Mouse (Mus musculus) limb, embryonic 14.5 days (tissue): ENCODE results near the gene Dntt. TPM values are rescaled to one million over a fixed set of nuclear protein-coding genes. Genes with fewer than 3 reads are reported as not detected.

Source experiments
- ATAC-seq: fragments of 200-750 bp; cut with Nextera tagmentation; 2 replicates; pipeline ENCODE4 v1.8.0; 2017; ENCODE audit warnings: low read depth, moderate number of reproducible peaks, moderate TSS enrichment; ENCODE audit not compliant: low FRiP score
- DNase-seq: peaks from one replicate; pipeline ENCODE4 v3.0.0-alpha.2; 2015; ENCODE audit warnings: low spot score
- H3K27ac ChIP-seq: fragments of 300-500 bp; sonication (generic); replicated peaks from 2 replicates; pipeline ENCODE4 v1.5.1; 2014; ENCODE audit warnings: low read depth, mild to moderate bottlenecking, low read length, moderate library complexity, mixed read lengths
- H3K27me3 ChIP-seq: fragments of 300-500 bp; sonication (generic); 2 replicates; pipeline ENCODE4 v1.6.1; 2014; ENCODE audit warnings: low read length, mixed read lengths; ENCODE audit not compliant: control insufficient read depth, insufficient read depth
- H3K36me3 ChIP-seq: fragments of 300-500 bp; sonication (generic); 2 replicates; pipeline ENCODE4 v1.6.1; 2014; ENCODE audit warnings: mild to moderate bottlenecking, low read length, moderate library complexity, mixed read lengths; ENCODE audit not compliant: control insufficient read depth, insufficient read depth
- H3K4me1 ChIP-seq: fragments of 300-500 bp; sonication (generic); 2 replicates; pipeline ENCODE4 v1.6.1; 2014; ENCODE audit warnings: antibody characterized with exemption, low read length, mixed read lengths; ENCODE audit not compliant: control insufficient read depth, insufficient read depth
- H3K4me2 ChIP-seq: fragments of 300-500 bp; sonication (generic); replicated peaks from 2 replicates; pipeline ENCODE4 v1.6.1; 2014; ENCODE audit warnings: low read depth, mild to moderate bottlenecking, low read length, moderate library complexity; ENCODE audit not compliant: severe bottlenecking
- H3K4me3 ChIP-seq: fragments of 300-500 bp; sonication (generic); replicated peaks from 2 replicates; pipeline ENCODE4 v1.5.1; 2014; ENCODE audit warnings: low read length
- H3K9ac ChIP-seq: fragments of 300-500 bp; sonication (generic); 2 replicates; pipeline ENCODE4 v1.6.1; 2014; ENCODE audit warnings: mild to moderate bottlenecking, low read depth, low read length, moderate library complexity; ENCODE audit not compliant: severe bottlenecking
- H3K9me3 ChIP-seq: fragments of 300-500 bp; sonication (generic); 2 replicates; pipeline ENCODE4 v1.6.1; 2016; ENCODE audit warnings: low read length; ENCODE audit not compliant: control insufficient read depth
- POLR2A ChIP-seq: fragments of 200-500 bp; IDR thresholded peaks from 2 replicates; pipeline ENCODE4 v1.8.0; 2012; ENCODE audit warnings: inconsistent platforms, mild to moderate bottlenecking, moderate library complexity, borderline replicate concordance; ENCODE audit not compliant: insufficient read depth, insufficient read length; ENCODE audit errors: extremely low read depth
- WGBS: fragments of 180-500 bp; shearing (Covaris S2); extraction: QIAGEN DNeasy Blood & Tissue Kit; methylation state at CpG from one replicate; pipeline ENCODE4 v1.1.7; 2014; 5-methylcytosine and 5-hydroxymethylcytosine counted together
- polyA plus RNA-seq, 2 experiments: library from polyadenylated mRNA; depleted of rRNA in 1 of 2; stranded (reverse) in 1 of 2; unstranded in 1 of 2; fragments of >200 nt; fragmentation: Nextera tagmentation in 1 of 2; extraction: Ambion mirVana in 1 of 2; gene quantifications; 2 replicates each; pipeline versions ENCODE4 v1.2.1 to v1.2.3; 2012 to 2014

The Dntt gene
- polyA plus RNA-seq, 2 experiments = not detected

- no peaks in the 10 kb centered on the region for H3K4me1 ChIP-seq
- H3K36me3 ChIP-seq = no peaks in the 10 kb centered on the region
- H3K27me3 ChIP-seq = no peaks in the 10 kb centered on the region
- no peak overlapping the region for H3K9ac ChIP-seq
- no peak overlapping the region for H3K4me3 ChIP-seq
- ATAC-seq (no peak), DNase-seq (no peak)
- TF ChIP-seq POLR2A = no peak
- H3K27ac ChIP-seq = no peak overlapping the region
- WGBS = 83% methylated on average over 4 of the region's 4 CpGs
- H3K4me2 ChIP-seq = no peak overlapping the region
- H3K9me3 ChIP-seq = no peaks in the 10 kb centered on the region
Measured at GRCm38 (mm10) chr19:41022244-41022643, 6.8 kb upstream of the Dntt start.

GRCm38 (mm10) chr19:41026551-41026950, 2.5 kb upstream of the Dntt start:
- Histone ChIP-seq H3K36me3 (no peaks in the 10 kb centered on the region), H3K4me2 (no peak overlapping the region), H3K4me1 (no peaks in the 10 kb centered on the region), H3K27ac (no peak overlapping the region), H3K4me3 (no peak overlapping the region), H3K9me3 (no peaks in the 10 kb centered on the region), H3K27me3 (no peaks in the 10 kb centered on the region), H3K9ac (no peak overlapping the region)
- WGBS = 88% methylated on average over 8 of the region's 8 CpGs
- no peak for TF ChIP-seq POLR2A
- DNase-seq (no peak), ATAC-seq (no peak)

GRCm38 (mm10) chr19:41027024-41027423, 2.1 kb upstream of the Dntt start:
- H3K9ac ChIP-seq = no peak overlapping the region
- DNase-seq (no peak), ATAC-seq (no peak)
- no peaks in the 10 kb centered on the region for H3K4me1 ChIP-seq
- H3K27me3 ChIP-seq = no peaks in the 10 kb centered on the region
- H3K4me3 ChIP-seq = no peak overlapping the region
- no peaks in the 10 kb centered on the region for H3K9me3 ChIP-seq
- H3K27ac ChIP-seq = no peak overlapping the region
- no peak overlapping the region for H3K4me2 ChIP-seq
- WGBS = 89% methylated on average over 5 of the region's 5 CpGs
- H3K36me3 ChIP-seq = no peaks in the 10 kb centered on the region
- no peak for TF ChIP-seq POLR2A

- Histone ChIP-seq H3K27ac (no peak overlapping the region), H3K4me1 (no peaks in the 10 kb centered on the region), H3K9ac (no peak overlapping the region), H3K4me2 (no peak overlapping the region), H3K36me3 (no peaks in the 10 kb centered on the region), H3K9me3 (no peaks in the 10 kb centered on the region), H3K4me3 (no peak overlapping the region), H3K27me3 (no peaks in the 10 kb centered on the region)
- no peak for TF ChIP-seq POLR2A
- 93% methylated on average over 9 of the region's 9 CpGs for WGBS
- DNase-seq (no peak), ATAC-seq (no peak)
Measured at GRCm38 (mm10) chr19:41027601-41028000, 1.5 kb upstream of the Dntt start.

GRCm38 (mm10) chr19:41030161-41030560, 1.1 kb downstream of the Dntt start:
- ATAC-seq (no peak), DNase-seq (no peak)
- H3K27me3 ChIP-seq = no peaks in the 10 kb centered on the region
- no peak overlapping the region for H3K4me3 ChIP-seq
- H3K4me1 ChIP-seq = no peaks in the 10 kb centered on the region
- no peak overlapping the region for H3K9ac ChIP-seq
- 70% methylated on average over 6 of the region's 6 CpGs for WGBS
- no peak overlapping the region for H3K4me2 ChIP-seq
- no peak overlapping the region for H3K27ac ChIP-seq
- H3K9me3 ChIP-seq = no peaks in the 10 kb centered on the region
- H3K36me3 ChIP-seq = no peaks in the 10 kb centered on the region
- TF ChIP-seq POLR2A = no peak

GRCm38 (mm10) chr19:41031009-41031408, 1.9 kb downstream of the Dntt start:
- no peaks in the 10 kb centered on the region for H3K36me3 ChIP-seq
- H3K9me3 ChIP-seq = no peaks in the 10 kb centered on the region
- ATAC-seq (no peak), DNase-seq (no peak)
- no peaks in the 10 kb centered on the region for H3K27me3 ChIP-seq
- H3K9ac ChIP-seq = no peak overlapping the region
- no peak overlapping the region for H3K4me2 ChIP-seq
- WGBS = 82% methylated on average over 11 of the region's 11 CpGs
- no peaks in the 10 kb centered on the region for H3K4me1 ChIP-seq
- no peak for TF ChIP-seq POLR2A
- H3K4me3 ChIP-seq = no peak overlapping the region
- H3K27ac ChIP-seq = no peak overlapping the region
